ENCODE assay signal across 8 mouse cellular contexts in genomic region chr1:156938705-156939242, GRCm38 (mm10). TPM values are rescaled to one million over a fixed set of nuclear protein-coding genes. Genes with fewer than 3 reads are reported as not detected.
DNase-seq lines count a peak whose midpoint lies in the region; ATAC-seq lines count a peak whose summit lies in the region.

No protein-coding gene starts in this region.

- intact Hi-C loops in left cerebral cortex, postnatal 10 days (cut with DNase I): loop anchor here (5.0 to 10.0 kb wide), 2 partner anchors 139 to 346 kb away; no protein-coding TSS in a partner anchor

- DNase-seq in R1 (ENCODE audit: low read depth, low spot score): peak; percentile 97
- DNase-seq in cerebellum, postnatal 10 days: peak; percentile 78 to 82
- peak; percentile 69 to 70 for DNase-seq in frontal cortex, postnatal 36 days (ENCODE audit: low spot score in 2 of 2)
- peak; percentile 86 for DNase-seq in induced T-regulatory cell, adult 2 months (ENCODE audit: low read depth)
- peak; percentile 74 to 91 for DNase-seq in left cerebral cortex, postnatal 10 days (ENCODE audit: extremely low spot score in 1 of 2, low spot score in 2 of 2)
- peak; percentile 80 for DNase-seq in right cerebral cortex, postnatal 25 days
- peak; percentile 42 for DNase-seq in urinary bladder, postnatal 36 days (ENCODE audit: low spot score in 2 of 2)

- peak; percentile 86 for ATAC-seq in megakaryocyte progenitor cell, adult 5-6 weeks (replicated peaks; ENCODE audit: poor library complexity)

RNA-seq across cellular contexts. Expression of gene Ralgps2, which starts 0.7 kb away (rescaled TPM):
- 10 to 100 TPM; 55.7 to 58.3 TPM for total RNA-seq in left cerebral cortex, postnatal 10 days (2021)
- total RNA-seq in megakaryocyte progenitor cell, adult 5-6 weeks (2015): 12.8 and 19.5 TPM in 2 replicates
- total RNA-seq in megakaryocyte progenitor cell, adult 5-6 weeks (2017): 32.5 and 34.0 TPM in 2 replicates

Comparison
In these comparisons a context has a peak if more than half of its experiments do, and no peak if none do; other contexts are left out.
1. Peak in every context shown above with its lines: DNase-seq and ATAC-seq.
2. DNase-seq: peak in every context shown above with its lines; median percentile 97 in R1; 86 in induced T-regulatory cell, adult 2 months; 82 in left cerebral cortex, postnatal 10 days; 80 in cerebellum, postnatal 10 days; 80 in right cerebral cortex, postnatal 25 days; 70 in frontal cortex, postnatal 36 days; 42 in urinary bladder, postnatal 36 days.